In genomic region chr12:24832438-24832837, GRCm38 (mm10) we compare ENCODE assay signal across 8 mouse cellular contexts. TPM values are rescaled to one million over a fixed set of nuclear protein-coding genes. Genes with fewer than 3 reads are reported as not detected.
A peak's percentile ranks its signal among the peaks of the same experiment; 100 is the strongest.
DNase-seq lines count a peak whose midpoint lies in the region; ATAC-seq and TF ChIP-seq lines count a peak whose summit lies in the region.

No protein-coding gene starts in this region.

- 17% methylated on average over 2 of the region's 2 CpGs for WGBS in embryonic facial prominence, embryonic 14.5 days
- 18% methylated on average over 2 of the region's 2 CpGs for WGBS in hindbrain, embryonic 16.5 days
- WGBS in midbrain, postnatal 0 days = 8% methylated on average over 2 of the region's 2 CpGs

- no peak for ATAC-seq in embryonic facial prominence, embryonic 14.5 days (ENCODE audit: low read depth)
- no peak for ATAC-seq in hindbrain, embryonic 16.5 days
- ATAC-seq in midbrain, postnatal 0 days (ENCODE audit: low FRiP score) = no peak

- no peaks in the 10 kb centered on the region for H3K27me3 ChIP-seq in embryonic facial prominence, embryonic 14.5 days (replicated peaks; ENCODE audit: control insufficient read depth, insufficient read depth, low read length)
- no peaks in the 10 kb centered on the region for H3K27me3 ChIP-seq in hindbrain, embryonic 16.5 days (replicated peaks; ENCODE audit: control insufficient read depth, insufficient read depth, low read length)
- no peaks in the 10 kb centered on the region for H3K27me3 ChIP-seq in midbrain, postnatal 0 days (ENCODE audit: insufficient read depth, low read length)

- no peaks in the 10 kb centered on the region for H3K36me3 ChIP-seq in embryonic facial prominence, embryonic 14.5 days (ENCODE audit: control insufficient read depth, insufficient read depth, low read length)
- H3K36me3 ChIP-seq in hindbrain, embryonic 16.5 days (ENCODE audit: control insufficient read depth, insufficient read depth, low read length) = no peaks in the 10 kb centered on the region
- no peaks in the 10 kb centered on the region for H3K36me3 ChIP-seq in midbrain, postnatal 0 days (ENCODE audit: insufficient read depth, low read length)

- no peak for TF ChIP-seq CTCF in layer of hippocampus, adult 2 months (conservative IDR thresholded peaks at IDR 0.05)
- no peak for TF ChIP-seq CTCF in midbrain, postnatal 0 days (IDR thresholded peaks at IDR 0.05)

- peak overlapping the region; percentile 95 for H3K27ac ChIP-seq in layer of hippocampus, adult 2 months
- no peak overlapping the region for H3K27ac ChIP-seq in embryonic facial prominence, embryonic 14.5 days (replicated peaks; ENCODE audit: low read depth, low read length)
- H3K27ac ChIP-seq in hindbrain, embryonic 16.5 days (ENCODE audit: low read depth, low read length) = no peak overlapping the region; the same call in 1 of the 2 replicates
- H3K27ac ChIP-seq in midbrain, postnatal 0 days (ENCODE audit: low read depth, low read length) = no peak overlapping the region; the same call in 1 of the 2 replicates

- H3K4me3 ChIP-seq in layer of hippocampus, adult 2 months = peak overlapping the region; percentile 96
- peak overlapping the region; percentile 93 for H3K4me3 ChIP-seq in embryonic facial prominence, embryonic 14.5 days (ENCODE audit: low read depth, low read length)
- H3K4me3 ChIP-seq in hindbrain, embryonic 16.5 days (ENCODE audit: low read length) = peak overlapping the region; percentile 86
- H3K4me3 ChIP-seq in midbrain, postnatal 0 days (ENCODE audit: low read depth, low read length) = peak overlapping the region; percentile 90

- no peak for DNase-seq in layer of hippocampus, adult 2 months (ENCODE audit: low spot score in 2 of 2)
- no peak for DNase-seq in layer of hippocampus, adult 11-12 months (ENCODE audit: low spot score)
- DNase-seq in embryonic facial prominence, embryonic 14.5 days (ENCODE audit: low spot score) = no peak
- DNase-seq in midbrain, postnatal 0 days (ENCODE audit: low spot score) = no peak
- DNase-seq in cerebellum, postnatal 36 days = no peak
- DNase-seq in gastrocnemius, adult 8-10 months (ENCODE audit: low spot score in 2 of 2) = no peak
- no peak for DNase-seq in thymus, postnatal 10 days (ENCODE audit: low spot score in 2 of 2)

- H3K4me2 ChIP-seq in embryonic facial prominence, embryonic 14.5 days (ENCODE audit: low read depth, low read length) = peak overlapping the region; percentile 67
- H3K4me2 ChIP-seq in hindbrain, embryonic 16.5 days (ENCODE audit: low read length) = peak overlapping the region; percentile 73
- peak overlapping the region; percentile 60 for H3K4me2 ChIP-seq in midbrain, postnatal 0 days (ENCODE audit: low read depth, low read length, poor library complexity, severe bottlenecking)

- H3K9me3 ChIP-seq in embryonic facial prominence, embryonic 14.5 days (ENCODE audit: control insufficient read depth, low read length) = no peaks in the 10 kb centered on the region
- H3K9me3 ChIP-seq in hindbrain, embryonic 16.5 days (ENCODE audit: control insufficient read depth, low read length) = no peaks in the 10 kb centered on the region
- H3K9me3 ChIP-seq in midbrain, postnatal 0 days (ENCODE audit: low read length) = no peaks in the 10 kb centered on the region

- H3K4me1 ChIP-seq in embryonic facial prominence, embryonic 14.5 days (ENCODE audit: control insufficient read depth, insufficient read depth, low read length) = peaks cover 30% of the 10 kb centered on the region
- peaks cover 26% of the 10 kb centered on the region for H3K4me1 ChIP-seq in hindbrain, embryonic 16.5 days (ENCODE audit: control insufficient read depth, insufficient read depth, low read depth, low read length)
- H3K4me1 ChIP-seq in midbrain, postnatal 0 days (ENCODE audit: insufficient read depth, low read length) = peaks cover 15% of the 10 kb centered on the region; the same call in 1 of the 2 replicates

- peak overlapping the region; percentile 84 for H3K9ac ChIP-seq in embryonic facial prominence, embryonic 14.5 days (ENCODE audit: low read depth, low read length)
- H3K9ac ChIP-seq in hindbrain, embryonic 16.5 days (ENCODE audit: low read depth, low read length) = peak overlapping the region; percentile 91
- 0 out of 2 replicates have a peak overlapping the region, but pooled peaks have one; percentile 96 for H3K9ac ChIP-seq in midbrain, postnatal 0 days (replicated peaks; ENCODE audit: low read length, poor library complexity, severe bottlenecking)

RNA-seq across cellular contexts. Expression of gene Mboat2, which starts 1.8 kb away (rescaled TPM):
- total RNA-seq in layer of hippocampus, adult 2 months (2021) = 10 to 100 TPM; 87.0 to 99.6 TPM
- 50.5 and 55.5 TPM in 2 replicates for polyA plus RNA-seq in embryonic facial prominence, embryonic 14.5 days (2014; fragmentation: Nextera tagmentation; extraction: Ambion mirVana)
- polyA plus RNA-seq in hindbrain, embryonic 16.5 days (2015; fragmentation: Nextera tagmentation; extraction: Ambion mirVana) = 65.8 and 68.6 TPM in 2 replicates
- 62.0 and 78.0 TPM in 2 replicates for total RNA-seq in midbrain, postnatal 0 days (2014; rRNA removed)
- 69.2 and 71.5 TPM in 2 replicates for polyA plus RNA-seq in midbrain, postnatal 0 days (2015; fragmentation: Nextera tagmentation; extraction: Ambion mirVana)
- 1 to 10 TPM in 2 of 4 experiments, under 1 TPM in 2; 0.73 to 1.4 (median 1.2) TPM for total RNA-seq in gastrocnemius, adult 8-10 months (2022)

Comparison
In these comparisons a context has a peak if more than half of its experiments do, and no peak if none do; other contexts are left out.
1. RNA of gene Mboat2, which starts 1.8 kb away (total RNA-seq): 87.0 to 99.6 TPM in layer of hippocampus, adult 2 months and 62.0 to 78.0 TPM in midbrain, postnatal 0 days; 0.73 to 1.4 TPM in gastrocnemius, adult 8-10 months; every median in the first group is over 10 times any median in the second.
2. Peak in every context shown above with its lines, with median percentiles within 50 percentile points of each other: H3K4me3 ChIP-seq, H3K4me2 ChIP-seq and H3K9ac ChIP-seq.